Mouse (Mus musculus) lung, adult 2 months (tissue): Measurements from ENCODE around the gene Abcd1.

Source experiments
- CTCF ChIP-seq: fragments of 200-500 bp; IDR thresholded peaks from 2 replicates; pipeline ENCODE4 v1.5.1; 2011; ENCODE audit warnings: mild to moderate bottlenecking, low read length, control low read depth; ENCODE audit not compliant: insufficient read depth
- POLR2A ChIP-seq: fragments of 200-500 bp; IDR thresholded peaks from 2 replicates; pipeline ENCODE4 v1.6.1; 2011; ENCODE audit warnings: low read depth, mild to moderate bottlenecking, control low read depth, low read length, borderline replicate concordance; ENCODE audit errors: extremely low read depth

GRCm38 (mm10) chrX:73730908-73731307 lies 14.5 kb downstream of the Abcd1 start:
- TF ChIP-seq CTCF (no peak), POLR2A (no peak)
